Mouse (Mus musculus): ENCODE data around the gene Msrb3. TPM values are rescaled to one million over a fixed set of nuclear protein-coding genes. Genes with fewer than 3 reads are reported as not detected.

The Msrb3 gene
- polyA plus RNA-seq, 1 experiment from 2014 or later: 11.6 TPM

GRCm38 (mm10) chr10:120872483-120872862 lies 26.4 kb downstream of the Msrb3 start:
- 1% methylated on average over 13 of the region's 13 CpGs for WGBS
- H3K27ac ChIP-seq (ENCODE audit: low read length): peak overlapping the region; percentile 77

GRCm38 (mm10) chr10:120871630-120872482 lies 27.0 kb downstream of the Msrb3 start:
- H3K9ac ChIP-seq (replicated peaks; ENCODE audit: low read length): peak overlapping the region; percentile 51
- H3K36me3 ChIP-seq (ENCODE audit: insufficient read depth, low read length): 0 out of 2 replicates have a peak, but pooled peaks cover 3% of the 10 kb centered on the region
- peak; percentile 60 for ATAC-seq (ENCODE audit: low FRiP score, low TSS enrichment)
- peak overlapping the region; percentile 77 for H3K27ac ChIP-seq (ENCODE audit: low read length)
- H3K27me3 ChIP-seq (ENCODE audit: insufficient read depth, low read length): no peaks in the 10 kb centered on the region
- H3K9me3 ChIP-seq (ENCODE audit: low read length): no peaks in the 10 kb centered on the region
- 31% methylated on average over 22 of the region's 22 CpGs for WGBS
- peak overlapping the region; percentile 41 for H3K4me3 ChIP-seq (ENCODE audit: low read length)
- peaks cover 42% of the 10 kb centered on the region for H3K4me1 ChIP-seq (ENCODE audit: insufficient read depth, low read length)
- H3K4me2 ChIP-seq (replicated peaks; ENCODE audit: low read depth, low read length): peak overlapping the region; percentile 67

More at GRCm38 (mm10) chr10:120872483-120872862, 26.4 kb downstream of the Msrb3 start:
- Histone ChIP-seq H3K36me3 (ENCODE audit: insufficient read depth, low read length) (0 out of 2 replicates have a peak, but pooled peaks cover 3% of the 10 kb centered on the region), H3K27me3 (ENCODE audit: insufficient read depth, low read length) (no peaks in the 10 kb centered on the region), H3K9ac (replicated peaks; ENCODE audit: low read length) (peak overlapping the region; percentile 51), H3K4me2 (replicated peaks; ENCODE audit: low read depth, low read length) (peak overlapping the region; percentile 67), H3K9me3 (ENCODE audit: low read length) (no peaks in the 10 kb centered on the region), H3K4me3 (ENCODE audit: low read length) (peak overlapping the region; percentile 41), H3K4me1 (ENCODE audit: insufficient read depth, low read length) (peaks cover 42% of the 10 kb centered on the region)
- ATAC-seq (ENCODE audit: low FRiP score, low TSS enrichment): peak; percentile 87

- Histone ChIP-seq H3K36me3 (ENCODE audit: insufficient read depth, low read length) (0 out of 2 replicates have a peak, but pooled peaks cover 3% of the 10 kb centered on the region), H3K27ac (ENCODE audit: low read length) (no peak overlapping the region; the same call in 1 of the 2 replicates), H3K27me3 (ENCODE audit: insufficient read depth, low read length) (no peaks in the 10 kb centered on the region), H3K4me1 (ENCODE audit: insufficient read depth, low read length) (peaks cover 36% of the 10 kb centered on the region), H3K9me3 (ENCODE audit: low read length) (no peaks in the 10 kb centered on the region), H3K4me2 (replicated peaks; ENCODE audit: low read depth, low read length) (no peak overlapping the region), H3K9ac (replicated peaks; ENCODE audit: low read length) (no peak overlapping the region), H3K4me3 (ENCODE audit: low read length) (no peak overlapping the region)
- WGBS: 66% methylated on average over 14 of the region's 14 CpGs
- no peak for ATAC-seq (ENCODE audit: low FRiP score, low TSS enrichment)
Measured at GRCm38 (mm10) chr10:120871096-120871495, 27.8 kb downstream of the Msrb3 start.

DNA sequence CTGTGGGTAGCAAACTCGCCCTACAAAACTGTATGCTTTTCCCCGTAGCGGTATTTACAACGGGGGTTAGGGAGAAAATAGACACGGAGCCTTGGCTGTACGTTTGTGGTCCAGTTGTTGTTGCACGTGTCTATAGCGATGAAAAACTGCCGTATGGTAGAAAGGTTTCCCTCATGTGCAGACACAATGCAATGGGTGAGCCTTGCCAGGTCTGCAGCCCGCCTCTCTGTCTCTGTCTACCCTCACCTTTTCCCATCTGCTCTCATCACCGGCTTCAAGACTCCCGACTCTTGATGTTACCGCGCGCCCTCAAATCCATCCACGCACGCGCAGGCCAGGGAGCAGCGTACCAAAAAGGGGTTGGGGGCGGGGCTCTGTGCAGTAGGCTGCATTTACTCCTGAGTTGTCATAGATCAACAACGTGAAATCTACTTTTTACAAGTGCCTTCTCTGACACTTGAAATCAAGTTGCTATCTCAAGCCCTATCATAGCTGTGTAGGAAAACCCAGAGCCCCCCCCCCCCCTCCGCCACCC lies 29.6 kb downstream of the Msrb3 start:
- Histone ChIP-seq H3K27me3 (ENCODE audit: insufficient read depth, low read length) (no peaks in the 10 kb centered on the region), H3K27ac (ENCODE audit: low read length) (no peak overlapping the region), H3K9ac (replicated peaks; ENCODE audit: low read length) (no peak overlapping the region), H3K4me3 (ENCODE audit: low read length) (no peak overlapping the region), H3K9me3 (ENCODE audit: low read length) (no peaks in the 10 kb centered on the region), H3K36me3 (ENCODE audit: insufficient read depth, low read length) (0 out of 2 replicates have a peak, but pooled peaks cover 3% of the 10 kb centered on the region), H3K4me1 (ENCODE audit: insufficient read depth, low read length) (peaks cover 28% of the 10 kb centered on the region), H3K4me2 (replicated peaks; ENCODE audit: low read depth, low read length) (no peak overlapping the region)
- WGBS: 90% methylated on average over 21 of the region's 22 CpGs
- ATAC-seq (ENCODE audit: low FRiP score, low TSS enrichment): no peak

DNA sequence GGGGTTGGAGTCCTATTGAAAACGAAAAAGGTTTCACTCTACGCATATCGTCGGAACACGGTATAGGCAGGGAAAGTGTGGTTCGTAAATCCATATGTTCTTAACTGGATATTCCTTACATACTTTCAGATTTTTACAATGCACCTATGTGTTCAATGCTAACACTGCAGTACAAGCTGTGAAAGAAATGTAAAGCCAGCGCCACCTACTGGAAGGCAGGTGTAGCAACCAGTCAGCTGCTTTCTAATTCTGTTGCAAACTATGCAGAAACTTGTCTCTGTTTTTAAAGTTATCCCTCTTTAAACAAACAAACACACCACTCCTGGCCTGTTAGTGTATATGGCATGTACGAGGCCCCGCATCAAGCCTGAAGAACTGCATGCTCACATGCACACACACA lies 34.5 kb downstream of the Msrb3 start:
- Histone ChIP-seq H3K36me3 (ENCODE audit: insufficient read depth, low read length) (no peaks in the 10 kb centered on the region), H3K9ac (replicated peaks; ENCODE audit: low read length) (no peak overlapping the region), H3K27ac (ENCODE audit: low read length) (no peak overlapping the region), H3K4me3 (ENCODE audit: low read length) (no peak overlapping the region), H3K4me1 (ENCODE audit: insufficient read depth, low read length) (no peaks in the 10 kb centered on the region), H3K27me3 (ENCODE audit: insufficient read depth, low read length) (no peaks in the 10 kb centered on the region), H3K9me3 (ENCODE audit: low read length) (no peaks in the 10 kb centered on the region), H3K4me2 (replicated peaks; ENCODE audit: low read depth, low read length) (no peak overlapping the region)
- 12% methylated on average over 9 of the region's 9 CpGs for WGBS
- ATAC-seq (ENCODE audit: low FRiP score, low TSS enrichment): peak; percentile 59; the same call in 1 of the 2 replicates

DNA sequence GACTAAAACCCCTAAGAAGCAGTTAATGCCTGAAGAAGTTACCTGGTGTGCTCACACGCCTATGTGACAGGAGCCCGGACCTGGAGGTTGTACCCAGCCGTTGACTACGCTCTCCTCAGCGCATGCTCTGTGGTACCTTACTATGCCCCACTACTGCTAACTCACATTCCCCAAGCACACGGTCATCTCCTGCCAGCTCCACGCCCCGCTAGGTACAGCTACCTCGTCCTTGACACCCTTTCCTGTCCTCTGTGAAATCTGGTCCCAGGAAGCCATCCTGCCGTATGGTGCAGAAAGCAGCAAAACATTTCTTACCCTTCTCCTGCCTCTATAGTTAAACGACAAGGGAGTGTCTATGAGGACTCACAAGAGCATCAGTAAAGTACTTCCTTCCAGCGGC lies 37.2 kb downstream of the Msrb3 start:
- Histone ChIP-seq H3K4me2 (replicated peaks; ENCODE audit: low read depth, low read length) (no peak overlapping the region), H3K27ac (ENCODE audit: low read length) (no peak overlapping the region), H3K36me3 (ENCODE audit: insufficient read depth, low read length) (no peaks in the 10 kb centered on the region), H3K27me3 (ENCODE audit: insufficient read depth, low read length) (no peaks in the 10 kb centered on the region), H3K4me1 (ENCODE audit: insufficient read depth, low read length) (0 out of 2 replicates have a peak, but pooled peaks cover 4% of the 10 kb centered on the region), H3K9me3 (ENCODE audit: low read length) (no peaks in the 10 kb centered on the region), H3K9ac (replicated peaks; ENCODE audit: low read length) (no peak overlapping the region), H3K4me3 (ENCODE audit: low read length) (no peak overlapping the region)
- WGBS: 92% methylated on average over 12 of the region's 12 CpGs
- ATAC-seq (ENCODE audit: low FRiP score, low TSS enrichment): no peak

DNA sequence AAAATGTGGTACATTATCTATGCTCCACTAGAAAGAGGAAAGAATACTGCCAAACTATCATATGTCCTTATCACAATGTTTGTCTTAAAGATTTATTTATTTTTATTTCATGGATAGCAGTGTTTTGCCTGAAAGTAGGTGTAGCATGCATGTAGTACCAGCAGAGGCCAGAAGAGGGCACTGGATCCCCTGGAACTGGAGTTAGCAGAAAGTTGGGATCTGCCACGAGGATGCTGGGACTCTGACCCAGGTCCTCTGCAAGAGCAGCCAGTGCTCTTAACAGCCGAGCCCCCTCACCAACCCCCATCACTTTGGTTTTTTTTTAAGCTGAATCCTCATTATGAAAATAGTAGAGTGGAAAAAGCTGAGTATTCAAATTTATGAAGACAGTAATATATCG lies 37.7 kb downstream of the Msrb3 start:
- ATAC-seq (ENCODE audit: low FRiP score, low TSS enrichment): no peak
- no peak overlapping the region for H3K4me2 ChIP-seq (replicated peaks; ENCODE audit: low read depth, low read length)
- no peaks in the 10 kb centered on the region for H3K36me3 ChIP-seq (ENCODE audit: insufficient read depth, low read length)
- no peaks in the 10 kb centered on the region for H3K27me3 ChIP-seq (ENCODE audit: insufficient read depth, low read length)
- no peak overlapping the region for H3K27ac ChIP-seq (ENCODE audit: low read length)
- 0 out of 2 replicates have a peak, but pooled peaks cover 4% of the 10 kb centered on the region for H3K4me1 ChIP-seq (ENCODE audit: insufficient read depth, low read length)
- no peak overlapping the region for H3K9ac ChIP-seq (replicated peaks; ENCODE audit: low read length)
- no peak overlapping the region for H3K4me3 ChIP-seq (ENCODE audit: low read length)
- no peaks in the 10 kb centered on the region for H3K9me3 ChIP-seq (ENCODE audit: low read length)
- WGBS: 84% methylated on average over 3 of the region's 3 CpGs

- Histone ChIP-seq H3K4me2 (replicated peaks; ENCODE audit: low read depth, low read length) (peak overlapping the region; percentile 34), H3K36me3 (ENCODE audit: insufficient read depth, low read length) (no peaks in the 10 kb centered on the region), H3K4me1 (ENCODE audit: insufficient read depth, low read length) (peaks cover 9% of the 10 kb centered on the region; the same call in 1 of the 2 replicates), H3K4me3 (ENCODE audit: low read length) (0 out of 2 replicates have a peak overlapping the region, but pooled peaks have one; percentile 9), H3K9ac (replicated peaks; ENCODE audit: low read length) (no peak overlapping the region), H3K27ac (ENCODE audit: low read length) (no peak overlapping the region), H3K27me3 (ENCODE audit: insufficient read depth, low read length) (no peaks in the 10 kb centered on the region), H3K9me3 (ENCODE audit: low read length) (no peaks in the 10 kb centered on the region)
- WGBS: 40% methylated on average over 13 of the region's 13 CpGs
- peak; percentile 86 for ATAC-seq (ENCODE audit: low FRiP score, low TSS enrichment)
Measured at GRCm38 (mm10) chr10:120857531-120858001, 41.3 kb downstream of the Msrb3 start.

DNA sequence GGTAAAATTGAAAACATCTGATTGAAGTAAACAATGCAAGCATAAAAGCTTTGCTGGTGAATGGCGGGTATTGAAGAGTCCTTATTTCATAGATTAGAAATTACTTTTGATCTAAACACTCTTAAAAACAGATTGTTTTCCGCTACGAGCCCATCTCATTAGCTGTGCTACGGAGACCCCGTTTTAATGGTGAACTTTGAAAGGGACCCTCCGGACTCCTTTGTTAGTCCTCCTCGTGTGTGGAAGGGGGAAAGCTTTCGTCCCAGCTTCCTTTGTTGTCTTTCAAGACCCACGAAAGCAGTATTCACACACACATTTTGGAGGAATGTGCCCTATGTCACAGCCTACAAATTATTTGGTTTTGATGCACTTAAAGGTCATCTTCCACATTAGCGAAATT lies 44.6 kb downstream of the Msrb3 start:
- Histone ChIP-seq H3K27me3 (ENCODE audit: insufficient read depth, low read length) (no peaks in the 10 kb centered on the region), H3K9me3 (ENCODE audit: low read length) (no peaks in the 10 kb centered on the region), H3K4me3 (ENCODE audit: low read length) (no peak overlapping the region), H3K36me3 (ENCODE audit: insufficient read depth, low read length) (no peaks in the 10 kb centered on the region), H3K9ac (replicated peaks; ENCODE audit: low read length) (no peak overlapping the region), H3K27ac (ENCODE audit: low read length) (no peak overlapping the region), H3K4me2 (replicated peaks; ENCODE audit: low read depth, low read length) (no peak overlapping the region), H3K4me1 (ENCODE audit: insufficient read depth, low read length) (peaks cover 29% of the 10 kb centered on the region)
- ATAC-seq (ENCODE audit: low FRiP score, low TSS enrichment): no peak
- 71% methylated on average over 10 of the region's 10 CpGs for whole genome bisulfite sequencing

GRCm38 (mm10) chr10:120853816-120854215 lies 45.1 kb downstream of the Msrb3 start:
- Histone ChIP-seq H3K9me3 (ENCODE audit: low read length) (no peaks in the 10 kb centered on the region), H3K4me1 (ENCODE audit: insufficient read depth, low read length) (peaks cover 29% of the 10 kb centered on the region), H3K36me3 (ENCODE audit: insufficient read depth, low read length) (no peaks in the 10 kb centered on the region), H3K9ac (replicated peaks; ENCODE audit: low read length) (no peak overlapping the region), H3K27ac (ENCODE audit: low read length) (no peak overlapping the region), H3K4me3 (ENCODE audit: low read length) (no peak overlapping the region), H3K4me2 (replicated peaks; ENCODE audit: low read depth, low read length) (no peak overlapping the region), H3K27me3 (ENCODE audit: insufficient read depth, low read length) (no peaks in the 10 kb centered on the region)
- no peak for ATAC-seq (ENCODE audit: low FRiP score, low TSS enrichment)
- 58% methylated on average over 9 of the region's 9 CpGs for WGBS

Data from kidney, embryonic 16.5 days (tissue).